Mouse (Mus musculus): ENCODE measurements around the gene Jtb. TPM values are rescaled to one million over a fixed set of nuclear protein-coding genes. Genes with fewer than 3 reads are reported as not detected.

The Jtb gene
- polyA plus RNA-seq, 1 experiment from 2014 or later, result 88.6 TPM

GRCm38 (mm10) chr3:90224331-90224730 is 7.1 kb upstream of the Jtb start:
- H3K9ac ChIP-seq (replicated peaks), result no peak overlapping the region
- ATAC-seq (ENCODE audit: insufficient number of reproducible peaks, insufficient read depth, low FRiP score, low TSS enrichment, low read depth), result no peak
- H3K27ac ChIP-seq, result no peak overlapping the region
- no peaks in the 10 kb centered on the region for H3K27me3 ChIP-seq
- H3K9me3 ChIP-seq, result peaks cover 5% of the 10 kb centered on the region; the same call in 1 of the 2 replicates
- 76% methylated on average over 10 of the region's 10 CpGs for WGBS
- H3K4me3 ChIP-seq (replicated peaks), result no peak overlapping the region
- H3K36me3 ChIP-seq, result peaks cover 36% of the 10 kb centered on the region
- H3K4me1 ChIP-seq (replicated peaks), result peaks cover 21% of the 10 kb centered on the region
- no peak overlapping the region for H3K4me2 ChIP-seq

GRCm38 (mm10) chr3:90231075-90231474 is 322 bp upstream of the Jtb start:
- Histone ChIP-seq H3K27ac (peak overlapping the region; percentile 90; the same call in 1 of the 2 replicates), H3K4me1 (replicated peaks) (peaks cover 9% of the 10 kb centered on the region), H3K36me3 (peaks cover 24% of the 10 kb centered on the region), H3K9me3 (peaks cover 5% of the 10 kb centered on the region; the same call in 1 of the 2 replicates), H3K27me3 (no peaks in the 10 kb centered on the region), H3K9ac (replicated peaks) (peak overlapping the region; percentile 78), H3K4me2 (peak overlapping the region; percentile 88), H3K4me3 (replicated peaks) (peak overlapping the region; percentile 64)
- no peak for ATAC-seq (ENCODE audit: insufficient number of reproducible peaks, insufficient read depth, low FRiP score, low TSS enrichment, low read depth)
- 14% methylated on average over 8 of the region's 8 CpGs for WGBS

GRCm38 (mm10) chr3:90241251-90241650 is 9.9 kb downstream of the Jtb start:
- no peaks in the 10 kb centered on the region for H3K9me3 ChIP-seq
- peaks cover 11% of the 10 kb centered on the region for H3K4me1 ChIP-seq (replicated peaks)
- no peak overlapping the region for H3K9ac ChIP-seq (replicated peaks)
- H3K4me3 ChIP-seq (replicated peaks), result no peak overlapping the region
- H3K36me3 ChIP-seq, result peaks cover 6% of the 10 kb centered on the region
- H3K27me3 ChIP-seq, result no peaks in the 10 kb centered on the region
- H3K4me2 ChIP-seq, result no peak overlapping the region
- no peak overlapping the region for H3K27ac ChIP-seq
- ATAC-seq (ENCODE audit: insufficient number of reproducible peaks, insufficient read depth, low FRiP score, low TSS enrichment, low read depth), result no peak
- WGBS, result 91% methylated on average over 2 of the region's 2 CpGs

GRCm38 (mm10) chr3:90241669-90242358 is 10.4 kb downstream of the Jtb start:
- no peak overlapping the region for H3K27ac ChIP-seq
- peak overlapping the region; percentile 69 for H3K4me2 ChIP-seq
- H3K4me3 ChIP-seq (replicated peaks), result no peak overlapping the region; the same call in 1 of the 2 replicates
- no peak for ATAC-seq (ENCODE audit: insufficient number of reproducible peaks, insufficient read depth, low FRiP score, low TSS enrichment, low read depth)
- no peaks in the 10 kb centered on the region for H3K27me3 ChIP-seq
- H3K4me1 ChIP-seq (replicated peaks), result peaks cover 11% of the 10 kb centered on the region
- H3K9me3 ChIP-seq, result no peaks in the 10 kb centered on the region
- H3K9ac ChIP-seq (replicated peaks), result no peak overlapping the region
- peaks cover 2% of the 10 kb centered on the region; the same call in 1 of the 2 replicates for H3K36me3 ChIP-seq
- 85% methylated on average over 10 of the region's 10 CpGs for WGBS

- H3K4me1 ChIP-seq (replicated peaks), result peaks cover 14% of the 10 kb centered on the region
- WGBS, result 4% methylated on average over 19 of the region's 19 CpGs
- no peaks in the 10 kb centered on the region for H3K36me3 ChIP-seq
- H3K4me2 ChIP-seq, result peak within 1 kb of the TSS; percentile 69
- H3K4me3 ChIP-seq (replicated peaks), result peak within 1 kb of the TSS; percentile 38
- H3K27me3 ChIP-seq, result no peaks in the 10 kb centered on the region
- no peaks in the 10 kb centered on the region for H3K9me3 ChIP-seq
- ATAC-seq (ENCODE audit: insufficient number of reproducible peaks, insufficient read depth, low FRiP score, low TSS enrichment, low read depth), result peak; percentile 69
- H3K9ac ChIP-seq (replicated peaks), result peak within 1 kb of the TSS; percentile 45; the same call in 1 of the 2 replicates
- H3K27ac ChIP-seq, result peak within 1 kb of the TSS; percentile 83
These were observed 11.8 kb downstream of the Jtb start, which contains the start of gene Creb3l4 for GRCm38 (mm10) chr3:90242984-90243775. Creb3l4 (minus strand) TSS chr3:90243512.

GRCm38 (mm10) chr3:90245406-90245805 is 14.0 kb downstream of the Jtb start:
- Histone ChIP-seq H3K9me3 (no peaks in the 10 kb centered on the region), H3K4me2 (no peak overlapping the region), H3K27ac (no peak overlapping the region), H3K27me3 (no peaks in the 10 kb centered on the region), H3K4me1 (replicated peaks) (peaks cover 27% of the 10 kb centered on the region), H3K36me3 (peaks cover 12% of the 10 kb centered on the region), H3K4me3 (replicated peaks) (no peak overlapping the region), H3K9ac (replicated peaks) (no peak overlapping the region)
- ATAC-seq (ENCODE audit: insufficient number of reproducible peaks, insufficient read depth, low FRiP score, low TSS enrichment, low read depth), result no peak
- 67% methylated on average over 2 of the region's 2 CpGs for WGBS

GRCm38 (mm10) chr3:90247630-90247959 is 16.2 kb downstream of the Jtb start:
- H3K4me2 ChIP-seq, result peak overlapping the region; percentile 80
- H3K27me3 ChIP-seq, result no peaks in the 10 kb centered on the region
- whole genome bisulfite sequencing, result under 1% methylated on average over 3 of the region's 3 CpGs
- peak overlapping the region; percentile 95 for H3K27ac ChIP-seq
- peaks cover 26% of the 10 kb centered on the region for H3K36me3 ChIP-seq
- H3K4me1 ChIP-seq (replicated peaks), result peaks cover 24% of the 10 kb centered on the region
- peak overlapping the region; percentile 61 for H3K4me3 ChIP-seq (replicated peaks)
- H3K9ac ChIP-seq (replicated peaks), result peak overlapping the region; percentile 53
- no peaks in the 10 kb centered on the region for H3K9me3 ChIP-seq
- peak; percentile 17; the same call in 1 of the 2 replicates for ATAC-seq (ENCODE audit: insufficient number of reproducible peaks, insufficient read depth, low FRiP score, low TSS enrichment, low read depth)

- H3K4me3 ChIP-seq (replicated peaks), result peak within 1 kb of the TSS; percentile 61
- H3K9ac ChIP-seq (replicated peaks), result peak within 1 kb of the TSS; percentile 65
- peak; percentile 90 for ATAC-seq (ENCODE audit: insufficient number of reproducible peaks, insufficient read depth, low FRiP score, low TSS enrichment, low read depth)
- H3K4me2 ChIP-seq, result peak within 1 kb of the TSS; percentile 80
- H3K4me1 ChIP-seq (replicated peaks), result peaks cover 21% of the 10 kb centered on the region
- peaks cover 26% of the 10 kb centered on the region for H3K36me3 ChIP-seq
- no peaks in the 10 kb centered on the region for H3K27me3 ChIP-seq
- H3K9me3 ChIP-seq, result no peaks in the 10 kb centered on the region
- peak within 1 kb of the TSS; percentile 95 for H3K27ac ChIP-seq
- 0% methylated on average over 44 of the region's 44 CpGs for WGBS
These were observed 16.8 kb downstream of the Jtb start, which contains the start of gene Slc39a1 for GRCm38 (mm10) chr3:90247960-90248745. Slc39a1 (plus strand) TSS chr3:90248172.

- H3K4me1 ChIP-seq (replicated peaks), result peaks cover 21% of the 10 kb centered on the region
- 5% methylated on average over 10 of the region's 10 CpGs for WGBS
- peak overlapping the region; percentile 95 for H3K27ac ChIP-seq
- H3K9ac ChIP-seq (replicated peaks), result peak overlapping the region; percentile 65
- no peaks in the 10 kb centered on the region for H3K27me3 ChIP-seq
- no peaks in the 10 kb centered on the region for H3K9me3 ChIP-seq
- H3K4me2 ChIP-seq, result peak overlapping the region; percentile 80
- H3K4me3 ChIP-seq (replicated peaks), result peak overlapping the region; percentile 61
- ATAC-seq (ENCODE audit: insufficient number of reproducible peaks, insufficient read depth, low FRiP score, low TSS enrichment, low read depth), result no peak
- H3K36me3 ChIP-seq, result peaks cover 26% of the 10 kb centered on the region
These were observed 17.3 kb downstream of the Jtb start for GRCm38 (mm10) chr3:90248746-90249100.

- no peak for ATAC-seq (ENCODE audit: insufficient number of reproducible peaks, insufficient read depth, low FRiP score, low TSS enrichment, low read depth)
- Histone ChIP-seq H3K36me3 (peaks cover 26% of the 10 kb centered on the region), H3K4me1 (replicated peaks) (peaks cover 28% of the 10 kb centered on the region), H3K4me3 (replicated peaks) (no peak overlapping the region), H3K27me3 (no peaks in the 10 kb centered on the region), H3K4me2 (no peak overlapping the region), H3K27ac (no peak overlapping the region), H3K9ac (replicated peaks) (no peak overlapping the region), H3K9me3 (no peaks in the 10 kb centered on the region)
- 84% methylated on average over 6 of the region's 6 CpGs for WGBS
These were observed 19.4 kb downstream of the Jtb start for GRCm38 (mm10) chr3:90250791-90251190.
